Mouse (Mus musculus) bone marrow, adult 2 months (tissue): ENCODE data around the gene Suco. TPM values are rescaled to one million over a fixed set of nuclear protein-coding genes. Genes with fewer than 3 reads are reported as not detected.

Experiments used
- H3K27ac ChIP-seq: fragments of 200-500 bp; 2 replicates; pipeline ENCODE4 v1.5.1; 2012; ENCODE audit warnings: low read depth, mild to moderate bottlenecking, control low read depth, inconsistent platforms, low read length; ENCODE audit not compliant: control insufficient read depth, poor library complexity, insufficient read depth
- H3K4me1 ChIP-seq: fragments of 200-500 bp; 2 replicates; pipeline ENCODE4 v1.6.1; 2011; ENCODE audit warnings: low read length; ENCODE audit not compliant: control insufficient read depth, insufficient read depth
- H3K4me3 ChIP-seq: fragments of 200-500 bp; replicated peaks from 2 replicates; pipeline ENCODE3; 2011; ENCODE audit warnings: mild to moderate bottlenecking, low read depth, low read length, control low read depth; ENCODE audit not compliant: control insufficient read depth
- CTCF ChIP-seq: fragments of 200-500 bp; IDR thresholded peaks from 2 replicates; pipeline ENCODE4 v1.5.1; 2011; ENCODE audit warnings: low read length, control low read depth; ENCODE audit not compliant: control insufficient read depth, insufficient read depth
- POLR2A ChIP-seq: fragments of 200-500 bp; IDR thresholded peaks from 2 replicates; pipeline ENCODE4 v1.6.1; 2011; ENCODE audit warnings: low read depth, mild to moderate bottlenecking, control low read depth, low read length, borderline replicate concordance; ENCODE audit not compliant: control insufficient read depth
- WGBS: fragments of 180-500 bp; shearing (Covaris S2); methylation state at CpG from one replicate; pipeline ENCODE4 v1.1.7; 2018; 5-methylcytosine and 5-hydroxymethylcytosine counted together
- polyA plus RNA-seq: library from polyadenylated mRNA; stranded (reverse); fragments of >200 nt; gene quantifications from 2 replicates; pipeline ENCODE4 v1.2.4, GENCODE M21; 2011; ENCODE audit warnings: low replicate concordance; ENCODE audit not compliant: missing spikeins, insufficient read depth, insufficient read length

Gene Suco
- polyA plus RNA-seq, 1 experiment, result 30.2 TPM

DNA sequence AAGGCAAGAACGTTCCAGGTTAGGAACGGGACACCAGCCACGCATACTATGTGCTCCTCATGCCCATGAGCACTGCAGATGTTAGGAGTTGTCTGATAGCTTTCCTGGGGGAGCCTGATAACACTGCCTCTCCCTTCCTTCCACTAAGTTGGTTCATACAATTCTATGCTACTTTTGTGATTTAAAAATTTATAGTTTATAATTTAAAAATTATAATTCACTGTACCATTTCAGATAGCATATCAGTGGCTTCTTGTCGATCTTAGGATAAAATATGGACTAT is 83.9 kb downstream of the Suco start:
- H3K4me1 ChIP-seq, result peaks cover 1% of the 10 kb centered on the region; the same call in 1 of the 2 replicates
- H3K4me3 ChIP-seq, result no peak overlapping the region
- no peak overlapping the region for H3K27ac ChIP-seq
- WGBS, result 62% methylated on average over 4 of the region's 4 CpGs
- TF ChIP-seq CTCF (no peak), POLR2A (no peak)

DNA sequence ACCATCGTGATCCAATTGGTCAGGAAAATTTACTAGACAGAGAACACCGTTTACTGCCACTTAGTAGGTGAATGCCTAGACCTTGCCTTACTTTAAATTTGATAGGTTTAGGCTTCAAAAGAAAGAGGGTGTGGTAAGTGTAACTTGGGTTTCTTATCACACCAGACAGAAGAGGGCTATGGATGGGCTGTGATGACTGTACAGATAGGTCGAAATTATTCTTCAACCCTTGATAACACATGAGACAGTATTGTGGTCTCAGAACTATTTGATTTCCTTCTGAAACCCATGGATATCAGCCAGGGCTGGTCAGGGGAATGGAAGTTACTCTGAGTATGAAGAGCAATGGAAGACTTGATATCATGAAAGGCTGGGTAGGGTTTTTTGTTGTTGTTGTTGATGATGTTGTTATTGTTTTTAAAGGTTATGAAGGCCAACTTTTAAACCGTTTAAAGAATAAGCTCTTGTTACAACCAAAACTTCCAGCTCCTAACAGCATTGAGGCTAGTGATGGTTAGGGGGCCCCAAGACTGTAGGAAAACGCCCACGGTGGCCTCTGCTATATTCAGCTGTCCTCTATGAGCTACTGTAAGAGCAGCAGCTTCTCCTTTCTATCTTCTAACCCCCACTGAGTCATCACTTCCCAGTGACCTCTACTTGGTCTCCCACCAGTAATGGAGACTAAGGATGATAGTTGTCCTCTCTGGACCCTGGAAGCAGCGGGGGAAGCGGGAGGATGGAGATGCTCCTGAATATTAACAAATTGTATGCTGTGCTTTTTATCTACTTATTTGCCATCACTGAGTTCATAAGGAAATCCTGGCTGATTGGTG is 84.4 kb downstream of the Suco start:
- Histone ChIP-seq H3K4me3 (no peak overlapping the region), H3K27ac (no peak overlapping the region), H3K4me1 (peaks cover 1% of the 10 kb centered on the region; the same call in 1 of the 2 replicates)
- TF ChIP-seq CTCF (no peak), POLR2A (no peak)
- WGBS, result 69% methylated on average over 8 of the region's 8 CpGs

DNA sequence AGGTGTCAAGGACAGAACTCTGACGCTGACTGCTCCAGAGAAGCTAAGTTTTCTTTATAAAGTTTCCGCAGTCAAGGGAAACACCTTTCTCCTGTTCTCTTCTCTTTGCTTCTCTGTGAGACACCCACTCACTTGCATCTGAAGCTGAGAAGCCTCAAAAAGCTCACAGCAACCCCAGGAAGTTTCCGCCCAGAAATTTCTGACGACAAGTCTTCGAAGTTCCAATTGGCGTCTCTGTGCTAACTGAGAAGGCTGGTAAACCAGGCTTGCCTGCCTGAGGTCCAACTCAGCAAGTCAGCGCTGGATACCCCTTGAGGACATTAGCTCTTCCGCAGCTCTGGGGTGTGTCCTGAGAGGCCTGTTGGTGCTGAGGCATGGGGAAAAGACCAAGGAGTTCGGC is 88.1 kb downstream of the Suco start, which contains the start of gene Fasl:
Fasl (minus strand) TSS at position 157 of the 400 bp plus-strand sequence.
- no peak within 1 kb of the TSS; the same call in 1 of the 2 replicates for H3K27ac ChIP-seq
- no peak for TF ChIP-seq POLR2A
- 78% methylated on average over 9 of the region's 9 CpGs for WGBS
- H3K4me1 ChIP-seq, result peaks cover 1% of the 10 kb centered on the region; the same call in 1 of the 2 replicates
- no peak within 1 kb of the TSS for H3K4me3 ChIP-seq

DNA sequence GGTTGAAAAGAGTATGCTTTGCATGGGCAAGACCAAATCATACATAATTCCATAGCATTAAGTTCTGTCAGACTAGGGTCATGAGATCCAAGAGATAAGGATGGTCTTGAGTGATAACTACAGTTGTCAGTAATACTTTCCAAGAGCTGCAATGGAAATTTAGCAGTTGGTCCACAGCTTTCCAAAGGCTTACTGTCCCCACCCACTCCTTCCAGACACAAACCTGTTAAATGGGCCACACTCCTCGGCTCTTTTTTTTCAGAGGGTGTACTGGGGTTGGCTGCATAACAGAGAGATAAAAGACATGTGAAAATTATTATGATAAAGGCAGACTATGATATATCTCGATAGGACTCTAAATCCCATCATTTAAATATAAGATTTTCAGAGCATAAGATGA is 93.8 kb downstream of the Suco start:
- Histone ChIP-seq H3K4me1 (no peaks in the 10 kb centered on the region; the same call in 1 of the 2 replicates), H3K27ac (no peak overlapping the region), H3K4me3 (no peak overlapping the region)
- 84% methylated on average over 2 of the region's 2 CpGs for WGBS
- TF ChIP-seq CTCF, result no peak
- no peak for TF ChIP-seq POLR2A

DNA sequence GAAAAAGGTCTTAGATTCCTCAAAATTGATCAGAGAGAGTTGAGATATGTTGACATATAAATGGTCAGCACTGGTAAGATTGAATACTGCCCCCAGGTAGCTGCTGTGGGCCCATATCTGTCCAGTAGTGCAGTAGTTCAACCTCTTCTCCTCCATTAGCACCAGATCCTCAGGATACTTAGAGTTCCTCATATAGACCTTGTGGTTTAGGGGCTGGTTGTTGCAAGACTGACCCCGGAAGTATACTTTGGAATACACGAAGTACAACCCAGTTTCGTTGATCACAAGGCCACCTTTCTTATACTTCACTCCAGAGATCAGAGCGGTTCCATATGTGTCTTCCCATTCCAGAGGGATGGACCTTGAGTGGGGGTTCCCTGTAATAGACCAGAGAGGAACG is 94.9 kb downstream of the Suco start:
- no peak overlapping the region for H3K27ac ChIP-seq
- TF ChIP-seq CTCF (no peak), POLR2A (no peak)
- 59% methylated on average over 5 of the region's 5 CpGs for WGBS
- no peak overlapping the region for H3K4me3 ChIP-seq
- H3K4me1 ChIP-seq, result no peaks in the 10 kb centered on the region; the same call in 1 of the 2 replicates

DNA sequence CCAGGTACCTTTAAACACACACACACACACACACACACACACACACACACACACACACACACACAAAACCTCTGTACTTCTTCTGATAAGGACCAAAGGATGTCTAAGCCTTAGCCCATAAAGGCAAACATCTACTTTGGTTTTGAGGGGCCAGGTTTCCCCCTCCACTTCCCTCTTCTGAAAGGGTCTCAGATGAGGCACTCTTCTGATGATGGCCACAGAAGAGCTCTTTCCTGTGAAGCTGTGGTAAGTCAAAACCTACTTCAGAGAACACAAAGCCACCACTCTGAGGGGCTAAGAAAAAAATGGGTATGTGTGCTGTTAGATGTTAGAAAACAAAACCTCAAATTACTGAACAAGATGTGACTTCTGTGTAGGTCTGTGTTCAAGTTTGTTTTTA is 97.4 kb downstream of the Suco start:
- TF ChIP-seq CTCF, result no peak
- no peak for TF ChIP-seq POLR2A
- H3K4me1 ChIP-seq, result no peaks in the 10 kb centered on the region; the same call in 1 of the 2 replicates
- H3K27ac ChIP-seq, result no peak overlapping the region
- H3K4me3 ChIP-seq, result no peak overlapping the region

DNA sequence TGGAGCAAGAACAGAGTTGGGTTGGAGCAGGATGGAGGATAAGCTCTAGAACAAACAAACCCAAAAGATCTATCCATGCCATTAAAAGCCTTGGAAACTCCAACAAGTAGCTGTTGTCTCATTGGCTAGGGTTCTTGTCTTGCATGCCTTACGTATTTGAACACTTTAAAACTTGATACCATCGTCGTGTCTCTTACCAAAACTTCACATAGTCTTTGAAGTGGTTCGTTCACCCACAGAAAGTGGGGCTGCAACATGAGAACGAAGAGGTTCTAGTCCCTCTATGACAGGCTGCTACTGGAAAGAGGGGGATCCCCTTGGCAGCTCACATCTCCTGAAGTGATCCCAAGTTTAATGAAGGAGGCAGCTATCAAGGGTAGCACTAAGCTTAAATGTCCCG is 101.3 kb downstream of the Suco start:
- no peak overlapping the region for H3K27ac ChIP-seq
- H3K4me1 ChIP-seq, result no peaks in the 10 kb centered on the region; the same call in 1 of the 2 replicates
- no peak for TF ChIP-seq POLR2A
- TF ChIP-seq CTCF, result no peak
- WGBS, result 85% methylated on average over 6 of the region's 6 CpGs
- no peak overlapping the region for H3K4me3 ChIP-seq

DNA sequence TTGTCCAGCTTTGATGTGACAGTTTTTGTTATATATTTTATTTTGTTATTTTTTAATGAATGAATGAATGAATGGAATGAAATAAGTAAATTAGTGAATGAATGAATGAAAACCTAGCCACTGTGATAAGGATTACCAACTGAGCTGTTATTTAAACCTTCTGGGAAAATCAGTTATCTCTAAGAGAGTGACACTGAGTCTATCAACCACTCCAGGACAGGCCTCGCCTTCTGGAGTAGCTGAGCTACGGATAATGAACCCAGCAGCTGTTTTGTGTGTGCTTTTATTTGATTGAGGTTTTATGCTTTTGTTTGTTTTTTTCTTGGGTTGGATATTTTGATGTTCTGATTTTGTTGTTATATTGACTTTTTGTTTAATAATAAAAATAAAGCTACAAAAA is 105.2 kb downstream of the Suco start:
- no peak for TF ChIP-seq CTCF
- no peak for TF ChIP-seq POLR2A
- Histone ChIP-seq H3K4me3 (no peak overlapping the region), H3K27ac (no peak overlapping the region), H3K4me1 (no peaks in the 10 kb centered on the region; the same call in 1 of the 2 replicates)
- 60% methylated on average over 2 of the region's 2 CpGs for WGBS
